Mouse (Mus musculus): ENCODE results near the gene Phlda3. TPM values are rescaled to one million over a fixed set of nuclear protein-coding genes. Genes with fewer than 3 reads are reported as not detected.

Gene Phlda3
- total and polyA plus RNA-seq, 3 experiments, result 8.4 to 36.8 (median 11.5) TPM

DNA sequence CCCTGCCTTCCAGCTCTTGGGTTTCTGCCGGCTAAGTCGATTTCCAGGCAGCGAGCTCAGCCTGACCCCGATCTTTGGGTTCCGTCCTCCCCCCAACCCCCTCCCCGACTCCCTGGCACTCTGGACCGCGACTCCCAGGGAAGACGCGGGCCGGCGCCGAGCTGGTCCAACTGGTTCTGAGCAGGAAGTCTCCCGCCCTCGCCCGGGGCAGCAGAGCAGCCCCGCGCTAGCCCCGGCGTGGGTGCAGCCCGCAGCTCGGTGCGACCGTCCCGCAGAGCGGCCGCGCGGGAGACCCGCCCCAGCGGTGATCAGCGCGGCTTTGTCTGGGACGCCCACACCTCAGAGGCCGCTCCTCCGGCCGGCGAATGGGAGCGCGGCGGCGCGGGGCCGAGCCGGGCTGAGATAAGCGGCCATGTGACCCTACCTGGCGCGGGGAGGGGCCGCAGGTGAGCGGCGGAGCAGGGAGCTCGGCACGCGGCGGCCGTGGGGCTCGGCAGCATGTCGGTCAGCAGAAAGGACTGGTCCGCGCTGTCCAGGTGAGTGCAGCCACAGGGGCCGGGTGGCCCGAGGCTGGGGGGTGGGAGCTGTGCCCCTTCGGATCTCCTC is 52.7 kb downstream of the Phlda3 start, which contains the start of gene Lad1:
Gene Lad1, plus strand, starts transcription at position 118 of the 606 bp plus-strand sequence.
- H3K36me3 ChIP-seq (ENCODE audit: control insufficient read depth, insufficient read depth, low read length), result no peaks in the 10 kb centered on the region
- H3K4me1 ChIP-seq (ENCODE audit: control insufficient read depth, insufficient read depth, low read length), result no peaks in the 10 kb centered on the region; the same call in 1 of the 2 replicates
- peaks cover 11% of the 10 kb centered on the region for H3K27me3 ChIP-seq (ENCODE audit: control insufficient read depth, insufficient read depth, low read length)
- no peak for DNase-seq
- TF ChIP-seq EP300 (IDR thresholded peaks at IDR 0.05; ENCODE audit: insufficient read depth, low read depth, low read length) (no peak), POLR2A (IDR thresholded peaks at IDR 0.05; ENCODE audit: insufficient read depth, low read depth, low read length) (no peak), CTCF (IDR thresholded peaks at IDR 0.05) (no peak)
- no peak within 1 kb of the TSS for H3K27ac ChIP-seq
- no peaks in the 10 kb centered on the region for H3K79me2 ChIP-seq (replicated peaks; ENCODE audit: control insufficient read depth, insufficient read depth, low read length)
- peak within 1 kb of the TSS; percentile 53 for H3K4me3 ChIP-seq
- WGBS, result 2% methylated on average over 63 of the region's 63 CpGs
- intact Hi-C loops (cut with DNase I), result no loop called here
- H3K9ac ChIP-seq (ENCODE audit: low read depth, low read length), result peak within 1 kb of the TSS; percentile 49

Other genes with a start within 250 kb of the Phlda3 start
- 10 to 100 TPM; 19.1 to 20.7 TPM for gene Nav1, start 158.8 kb upstream of the Phlda3 start, total RNA-seq (2021)
- gene Nav1, start 158.8 kb upstream of the Phlda3 start, polyA plus RNA-seq (2012; rRNA removed), result 15.2 and 16.8 TPM in 2 replicates
- gene Csrp1, start 46.1 kb upstream of the Phlda3 start, total RNA-seq (2021), result 10 to 100 TPM; 50.1 to 50.5 TPM
- 99.2 and 128 TPM in 2 replicates for gene Csrp1, start 46.1 kb upstream of the Phlda3 start, polyA plus RNA-seq (2012; rRNA removed)
- gene Tnni1, start 13.3 kb downstream of the Phlda3 start, total RNA-seq (2021), result 1 to 10 TPM in 1 of 2 experiments, under 1 TPM in 1; 0.84 to 1.1 TPM
- gene Tnni1, start 13.3 kb downstream of the Phlda3 start, polyA plus RNA-seq (2012; rRNA removed), result 1.3 and 2.5 TPM in 2 replicates
- 1 to 10 TPM; 7.2 to 7.3 TPM for gene Lad1, start 52.5 kb downstream of the Phlda3 start, total RNA-seq (2021)
- gene Lad1, start 52.5 kb downstream of the Phlda3 start, polyA plus RNA-seq (2012; rRNA removed), result 13.2 and 16.2 TPM in 2 replicates
- 1,000 to 10,000 TPM; 8,290 to 9,301 TPM for gene Tnnt2, start 70.2 kb downstream of the Phlda3 start, total RNA-seq (2021)
- 3,392 and 4,661 TPM in 2 replicates for gene Tnnt2, start 70.2 kb downstream of the Phlda3 start, polyA plus RNA-seq (2012; rRNA removed)
- gene Pkp1, start 153.1 kb downstream of the Phlda3 start, total RNA-seq (2021), result not detected
- gene Pkp1, start 153.1 kb downstream of the Phlda3 start, polyA plus RNA-seq (2012; rRNA removed), result 0.03 and 0.16 TPM in 2 replicates
- not detected for gene Igfn1, start 240.2 kb downstream of the Phlda3 start, total RNA-seq (2021)
- gene Igfn1, start 240.2 kb downstream of the Phlda3 start, polyA plus RNA-seq (2012; rRNA removed), result not detected in 2 replicates
- gene Tmem9, start 242.0 kb downstream of the Phlda3 start, total RNA-seq (2021), result 10 to 100 TPM; 11.1 to 13.1 TPM
- gene Tmem9, start 242.0 kb downstream of the Phlda3 start, polyA plus RNA-seq (2012; rRNA removed), result 28.6 and 47.8 TPM in 2 replicates